Mouse (Mus musculus): Measurements from ENCODE around the gene Arhgef1. TPM values are rescaled to one million over a fixed set of nuclear protein-coding genes. Genes with fewer than 3 reads are reported as not detected.

Gene Arhgef1
- polyA plus RNA-seq, 1 experiment = 68.7 TPM

GRCm38 (mm10) chr7:24971972-24972893, 69.5 kb downstream of the Arhgef1 start, which contains the start of gene Rabac1:
TSS of gene Rabac1 (minus strand) at chr7:24972754.
- 0 out of 2 replicates have a peak, but pooled peaks cover 3% of the 10 kb centered on the region for H3K4me1 ChIP-seq (ENCODE audit: control insufficient read depth, insufficient read depth, low read length)
- H3K27ac ChIP-seq (ENCODE audit: insufficient read depth, low read length) = peak within 1 kb of the TSS; percentile 2; the same call in 1 of the 2 replicates
- TF ChIP-seq POLR2A (IDR thresholded peaks at IDR 0.05; ENCODE audit: low read depth, low read length) (peak; percentile 89), CTCF (IDR thresholded peaks at IDR 0.05; ENCODE audit: borderline replicate concordance, insufficient read depth, low read length) (no peak)
- peak within 1 kb of the TSS; percentile 78 for H3K4me3 ChIP-seq (ENCODE audit: insufficient read depth, low read length)

GRCm38 (mm10) chr7:24973208-24973607, 70.5 kb downstream of the Arhgef1 start:
- no peak overlapping the region for H3K4me3 ChIP-seq (ENCODE audit: insufficient read depth, low read length)

GRCm38 (mm10) chr7:24973902-24974301, 71.2 kb downstream of the Arhgef1 start:
- H3K27ac ChIP-seq (ENCODE audit: insufficient read depth, low read length) = no peak overlapping the region
- TF ChIP-seq POLR2A (IDR thresholded peaks at IDR 0.05; ENCODE audit: low read depth, low read length) (no peak), CTCF (IDR thresholded peaks at IDR 0.05; ENCODE audit: borderline replicate concordance, insufficient read depth, low read length) (no peak)
- H3K4me1 ChIP-seq (ENCODE audit: control insufficient read depth, insufficient read depth, low read length) = 0 out of 2 replicates have a peak, but pooled peaks cover 3% of the 10 kb centered on the region
- no peak overlapping the region for H3K4me3 ChIP-seq (ENCODE audit: insufficient read depth, low read length)

More at GRCm38 (mm10) chr7:24973208-24973607, 70.5 kb downstream of the Arhgef1 start:
- no peak for TF ChIP-seq CTCF (IDR thresholded peaks at IDR 0.05; ENCODE audit: borderline replicate concordance, insufficient read depth, low read length)
- no peak for TF ChIP-seq POLR2A (IDR thresholded peaks at IDR 0.05; ENCODE audit: low read depth, low read length)
- H3K27ac ChIP-seq (ENCODE audit: insufficient read depth, low read length) = no peak overlapping the region
- H3K4me1 ChIP-seq (ENCODE audit: control insufficient read depth, insufficient read depth, low read length) = 0 out of 2 replicates have a peak, but pooled peaks cover 3% of the 10 kb centered on the region

- 0 out of 2 replicates have a peak, but pooled peaks cover 3% of the 10 kb centered on the region for H3K4me1 ChIP-seq (ENCODE audit: control insufficient read depth, insufficient read depth, low read length)
- TF ChIP-seq CTCF (IDR thresholded peaks at IDR 0.05; ENCODE audit: borderline replicate concordance, insufficient read depth, low read length) (no peak), POLR2A (IDR thresholded peaks at IDR 0.05; ENCODE audit: low read depth, low read length) (no peak)
Observed at GRCm38 (mm10) chr7:24974893-24975595, 72.3 kb downstream of the Arhgef1 start.

More at GRCm38 (mm10) chr7:24974893-24975595, 72.3 kb downstream of the Arhgef1 start:
- H3K27ac ChIP-seq (ENCODE audit: insufficient read depth, low read length) = no peak overlapping the region
- no peak overlapping the region for H3K4me3 ChIP-seq (ENCODE audit: insufficient read depth, low read length)

Other genes starting within 250 kb of the Arhgef1 start
- not detected in 2 replicates for gene Tex101, start 226.2 kb upstream of the Arhgef1 start, polyA plus RNA-seq (2011; ENCODE audit: insufficient read length, low read depth, missing spikeins)
- gene BC049730, start 193.7 kb upstream of the Arhgef1 start, polyA plus RNA-seq (2011; ENCODE audit: insufficient read length, low read depth, missing spikeins) = not detected in 2 replicates
- not detected in 2 replicates for gene Gm4763, start 176.0 kb upstream of the Arhgef1 start, polyA plus RNA-seq (2011; ENCODE audit: insufficient read length, low read depth, missing spikeins)
- gene Cd177, start 142.6 kb upstream of the Arhgef1 start, polyA plus RNA-seq (2011; ENCODE audit: insufficient read length, low read depth, missing spikeins) = not detected in 2 replicates
- gene Ceacam10, start 125.7 kb upstream of the Arhgef1 start, polyA plus RNA-seq (2011; ENCODE audit: insufficient read length, low read depth, missing spikeins) = not detected in 2 replicates
- gene Gm9844, start 40.7 kb upstream of the Arhgef1 start, polyA plus RNA-seq (2011; ENCODE audit: insufficient read length, low read depth, missing spikeins) = 9.9 and 35.2 TPM in 2 replicates
- not detected in 2 replicates for gene Lypd4, start 33.0 kb upstream of the Arhgef1 start, polyA plus RNA-seq (2011; ENCODE audit: insufficient read length, low read depth, missing spikeins)
- gene Dmrtc2, start 32.9 kb upstream of the Arhgef1 start, polyA plus RNA-seq (2011; ENCODE audit: insufficient read length, low read depth, missing spikeins) = not detected in 2 replicates
- 1,421 and 1,560 TPM in 2 replicates for gene Rps19, start 18.5 kb upstream of the Arhgef1 start, polyA plus RNA-seq (2011; ENCODE audit: insufficient read length, low read depth, missing spikeins)
- not detected in 2 replicates for gene Cd79a, start 5.5 kb upstream of the Arhgef1 start, polyA plus RNA-seq (2011; ENCODE audit: insufficient read length, low read depth, missing spikeins)
- not detected in 2 replicates for gene Gm4881, start 41.6 kb downstream of the Arhgef1 start, polyA plus RNA-seq (2011; ENCODE audit: insufficient read length, low read depth, missing spikeins)
- 105 and 117 TPM in 2 replicates for gene Rabac1, start 69.8 kb downstream of the Arhgef1 start, polyA plus RNA-seq (2011; ENCODE audit: insufficient read length, low read depth, missing spikeins)
- gene Atp1a3, start 103.0 kb downstream of the Arhgef1 start, polyA plus RNA-seq (2011; ENCODE audit: insufficient read length, low read depth, missing spikeins) = 0.19 and 0.35 TPM in 2 replicates
- gene Grik5, start 169.4 kb downstream of the Arhgef1 start, polyA plus RNA-seq (2011; ENCODE audit: insufficient read length, low read depth, missing spikeins) = 31.6 and 45.3 TPM in 2 replicates
- gene Zfp574, start 169.7 kb downstream of the Arhgef1 start, polyA plus RNA-seq (2011; ENCODE audit: insufficient read length, low read depth, missing spikeins) = 10.3 and 11.0 TPM in 2 replicates

Measured in embryonic fibroblast, embryonic 13.5 days (primary cell).